Comparison of ENCODE assay signal across 13 mouse cellular contexts in the genomic region with DNA sequence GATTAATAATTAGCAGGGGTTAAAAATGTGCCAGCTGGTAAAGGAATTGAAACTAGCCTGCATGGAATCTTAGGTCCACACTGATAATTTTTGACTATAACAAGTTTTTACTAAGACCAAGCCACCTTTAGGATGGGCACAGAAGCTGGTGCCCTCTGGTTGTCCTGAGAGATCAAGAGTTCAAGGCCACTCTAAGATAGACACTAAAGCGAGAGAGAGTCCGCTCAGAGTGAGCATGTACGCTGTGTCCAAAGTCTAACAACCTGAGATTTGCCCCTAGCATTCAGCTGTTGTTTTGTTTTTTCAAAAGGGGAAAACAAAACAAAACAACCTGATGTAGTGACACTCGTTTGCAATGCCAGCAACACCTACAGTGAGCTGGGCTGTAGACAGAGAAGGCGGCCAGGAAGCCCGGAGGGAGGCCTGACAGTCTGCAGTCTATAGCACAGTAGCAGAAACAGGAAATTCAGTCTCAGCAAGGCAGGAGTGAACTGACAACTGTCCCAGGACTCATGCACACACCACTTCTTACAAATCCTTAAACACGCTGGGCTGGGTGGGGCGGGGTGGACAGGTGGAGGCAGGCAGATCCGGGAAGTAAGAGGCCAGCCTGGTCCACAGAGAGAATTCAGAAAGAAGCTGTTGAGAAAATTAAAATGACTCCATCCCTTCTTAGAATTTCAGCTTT. TPM values are rescaled to one million over a fixed set of nuclear protein-coding genes. Genes with fewer than 3 reads are reported as not detected.
A peak's percentile ranks its signal among the peaks of the same experiment; 100 is the strongest.
DNase-seq lines count a peak whose midpoint lies in the region; ATAC-seq and TF ChIP-seq lines count a peak whose summit lies in the region.
"Had no signal": no experiment of that assay in that cellular context is flagged by ENCODE, and none has a peak within 500 bp of the region (broad histone marks: within the 10 kb centered on the region; RNA-seq: fewer than 3 reads in every experiment).

No protein-coding gene starts in this region.

- no peaks in the 10 kb centered on the region for H3K9me3 ChIP-seq in MEL (replicated peaks; ENCODE audit: insufficient read depth, low read length)
- H3K9me3 ChIP-seq in intestine, postnatal 0 days (ENCODE audit: control insufficient read depth) = no peaks in the 10 kb centered on the region
- no peaks in the 10 kb centered on the region for H3K9me3 ChIP-seq in limb, embryonic 10.5 days (replicated peaks)
- H3K9me3 ChIP-seq in midbrain, embryonic 15.5 days = no peaks in the 10 kb centered on the region
- H3K9me3 ChIP-seq: megakaryocyte, embryonic 14.5 days had no signal

- no peak overlapping the region for H3K4me3 ChIP-seq in layer of hippocampus, adult 2 months
- H3K4me3 ChIP-seq in MEL (ENCODE audit: control insufficient read depth in 1 of 2, insufficient read depth in 1 of 2, low read depth in 2 of 2, low read length in 2 of 2) = no peak overlapping the region
- H3K4me3 ChIP-seq in intestine, postnatal 0 days (ENCODE audit: low read depth, low read length) = no peak overlapping the region
- no peak overlapping the region for H3K4me3 ChIP-seq in limb, embryonic 10.5 days
- H3K4me3 ChIP-seq in midbrain, embryonic 15.5 days = no peak overlapping the region
- H3K4me3 ChIP-seq: erythroblast, embryonic 14.5 days; megakaryocyte, embryonic 14.5 days had no signal

- H3K9ac ChIP-seq in MEL (ENCODE audit: control insufficient read depth, low read depth, low read length, poor library complexity, severe bottlenecking) = no peak overlapping the region
- H3K9ac ChIP-seq in intestine, postnatal 0 days (ENCODE audit: low read depth, low read length) = no peak overlapping the region
- no peak overlapping the region for H3K9ac ChIP-seq in midbrain, embryonic 15.5 days
- H3K9ac ChIP-seq: forebrain, postnatal 0 days; liver, embryonic 14.5 days had no signal

- TF ChIP-seq EP300 in MEL (IDR thresholded peaks at IDR 0.05; ENCODE audit: low read depth in 1 of 2, low read length in 2 of 2) = no peak

- TF ChIP-seq POLR2A in MEL (IDR thresholded peaks at IDR 0.05; ENCODE audit: control insufficient read depth in 1 of 2, insufficient read depth in 1 of 2, low read depth in 1 of 2, low read length in 2 of 2, poor library complexity in 1 of 2) = no peak

- H3K4me2 ChIP-seq in intestine, postnatal 0 days (replicated peaks; ENCODE audit: low read depth) = no peak overlapping the region
- H3K4me2 ChIP-seq in midbrain, embryonic 15.5 days = no peak overlapping the region

- H3K36me3 ChIP-seq in MEL (ENCODE audit: control insufficient read depth in 1 of 2, insufficient read depth in 2 of 2, low read length in 2 of 2) = peaks cover 31% of the 10 kb centered on the region in 2 experiments
- peaks cover 76% of the 10 kb centered on the region for H3K36me3 ChIP-seq in intestine, postnatal 0 days (ENCODE audit: control insufficient read depth, insufficient read depth)
- peaks cover 100% of the 10 kb centered on the region for H3K36me3 ChIP-seq in limb, embryonic 10.5 days
- H3K36me3 ChIP-seq in midbrain, embryonic 15.5 days (replicated peaks) = peaks cover 43% of the 10 kb centered on the region

- WGBS in intestine, postnatal 0 days = 70% methylated on average over 9 of the region's 9 CpGs
- WGBS in limb, embryonic 10.5 days = 93% methylated on average over 9 of the region's 9 CpGs
- 92% methylated on average over 9 of the region's 9 CpGs for WGBS in midbrain, embryonic 15.5 days

- no peaks in the 10 kb centered on the region for H3K27me3 ChIP-seq in MEL (ENCODE audit: control insufficient read depth in 1 of 2, insufficient read depth in 2 of 2, low read length in 2 of 2)
- H3K27me3 ChIP-seq in intestine, postnatal 0 days (replicated peaks; ENCODE audit: control insufficient read depth, insufficient read depth, low read length) = no peaks in the 10 kb centered on the region
- no peaks in the 10 kb centered on the region for H3K27me3 ChIP-seq in limb, embryonic 10.5 days (ENCODE audit: low read depth, poor library complexity, severe bottlenecking)
- no peaks in the 10 kb centered on the region for H3K27me3 ChIP-seq in midbrain, embryonic 15.5 days (replicated peaks)
- H3K27me3 ChIP-seq: CH12.LX; megakaryocyte, embryonic 14.5 days had no signal

- H3K27ac ChIP-seq in layer of hippocampus, adult 2 months = peak overlapping the region; percentile 36; the same call in 1 of the 2 replicates
- H3K27ac ChIP-seq in MEL (ENCODE audit: control insufficient read depth, low read depth, low read length) = no peak overlapping the region
- no peak overlapping the region for H3K27ac ChIP-seq in intestine, postnatal 0 days (ENCODE audit: low read depth, low read length)
- H3K27ac ChIP-seq in limb, embryonic 10.5 days = no peak overlapping the region
- no peak overlapping the region for H3K27ac ChIP-seq in midbrain, embryonic 15.5 days
- H3K27ac ChIP-seq: liver, embryonic 14.5 days had no signal

- H3K4me1 ChIP-seq in MEL (ENCODE audit: control insufficient read depth in 1 of 2, insufficient read depth in 2 of 2, low read length in 2 of 2) = peaks cover 14 to 19% of the 10 kb centered on the region in 2 experiments
- no peaks in the 10 kb centered on the region for H3K4me1 ChIP-seq in intestine, postnatal 0 days (replicated peaks; ENCODE audit: control insufficient read depth, insufficient read depth, low read length)
- H3K4me1 ChIP-seq in limb, embryonic 10.5 days = no peaks in the 10 kb centered on the region
- H3K4me1 ChIP-seq in midbrain, embryonic 15.5 days = peaks cover 11% of the 10 kb centered on the region

- 0 out of 2 replicates have a peak, but pooled peaks cover 1% of the 10 kb centered on the region for H3K79me2 ChIP-seq in MEL (ENCODE audit: control insufficient read depth, insufficient read depth, low read length, poor library complexity)

- no peak for TF ChIP-seq CTCF in layer of hippocampus, adult 2 months (conservative IDR thresholded peaks at IDR 0.05)
- no peak for TF ChIP-seq CTCF in MEL (IDR thresholded peaks at IDR 0.05 in 2 of 3, conservative IDR thresholded peaks at IDR 0.05 in 1 of 3; ENCODE audit: control insufficient read depth in 1 of 3, insufficient read depth in 1 of 3, low read depth in 2 of 3, low read length in 3 of 3, poor library complexity in 1 of 3, severe bottlenecking in 1 of 3)
- no peak for TF ChIP-seq CTCF in intestine, postnatal 0 days (IDR thresholded peaks at IDR 0.05; ENCODE audit: low read depth)

- DNase-seq in layer of hippocampus, adult 2 months (ENCODE audit: low spot score in 2 of 2) = no peak
- DNase-seq in layer of hippocampus, postnatal 14 days (ENCODE audit: low spot score in 2 of 2) = no peak
- DNase-seq in MEL (ENCODE audit: low read depth, low spot score) = peak; percentile 29
- DNase-seq in limb, embryonic 10.5 days (ENCODE audit: low spot score) = peak; percentile 26
- DNase-seq in Muller cell, postnatal 12 days (ENCODE audit: inconsistent ontology term) = no peak
- DNase-seq: adrenal gland, postnatal 25 days had no signal

- TF ChIP-seq RAD21 in MEL (IDR thresholded peaks at IDR 0.05; ENCODE audit: low read depth, low read length) = no peak

- 0 out of 2 replicates have a peak, but pooled peaks have one; percentile 37 for ATAC-seq in intestine, postnatal 0 days
- no peak for ATAC-seq in midbrain, embryonic 15.5 days (replicated peaks)

TF ChIP-seq in MEL, 35 proteins besides CTCF, POLR2A, EP300 and RAD21:
- TF ChIP-seq MYC (IDR thresholded peaks at IDR 0.05; ENCODE audit: low read depth, low read length) (no peak), ELF1 (IDR thresholded peaks at IDR 0.05; ENCODE audit: low read depth, low read length) (no peak), CHD1 (IDR thresholded peaks at IDR 0.05; ENCODE audit: low read depth, low read length) (no peak), ZKSCAN1 (IDR thresholded peaks at IDR 0.05; ENCODE audit: low read depth, low read length) (no peak), HCFC1 (IDR thresholded peaks at IDR 0.05; ENCODE audit: low read depth, low read length) (no peak), SMC3 (IDR thresholded peaks at IDR 0.05; ENCODE audit: low read depth, low read length) (no peak), SIN3A (IDR thresholded peaks at IDR 0.05; ENCODE audit: low read length) (no peak), RCOR1 (IDR thresholded peaks at IDR 0.05; ENCODE audit: low read depth, low read length) (no peak), ZNF384 (IDR thresholded peaks at IDR 0.05; ENCODE audit: low read depth, low read length) (no peak), MEF2A (IDR thresholded peaks at IDR 0.05; ENCODE audit: extremely low read depth, insufficient replicate concordance, low read depth, low read length, poor library complexity, severe bottlenecking) (no peak), TAL1 (IDR thresholded peaks at IDR 0.05; ENCODE audit: low read length) (no peak), GABPA (IDR thresholded peaks at IDR 0.05; ENCODE audit: low read depth, low read length) (no peak), BHLHE40 (IDR thresholded peaks at IDR 0.05; ENCODE audit: borderline replicate concordance, low read depth, low read length) (no peak), NRF1 (IDR thresholded peaks at IDR 0.05; ENCODE audit: insufficient read depth, low read depth, low read length, poor library complexity, severe bottlenecking) (no peak), POLR2AphosphoS2 (IDR thresholded peaks at IDR 0.05; ENCODE audit: low read length) (no peak), TCF12 (IDR thresholded peaks at IDR 0.05; ENCODE audit: low read depth, low read length) (no peak)
TF ChIP-seq in MEL: peak in this region for 0.

RNA-seq across cellular contexts. Expression of gene Fcho2, which starts 53.1 kb away (rescaled TPM):
- 10 to 100 TPM; 37.7 to 44.8 TPM for total RNA-seq in layer of hippocampus, adult 2 months (2021)
- 10 to 100 TPM; 36.1 to 36.8 TPM for total RNA-seq in layer of hippocampus, postnatal 14 days (2021)
- 2.2 and 2.4 TPM in 2 replicates for total RNA-seq in MEL (2012; rRNA removed)
- polyA plus RNA-seq in MEL (2012; ENCODE audit: insufficient read depth in 1 of 2, insufficient read length in 2 of 2, low read depth in 1 of 2, low replicate concordance in 2 of 2, missing spikeins in 1 of 2) = 1 to 10 TPM in 1 of 2 experiments, not detected in 1; 5.8 TPM
- 24.7 and 30.3 TPM in 2 replicates for polyA plus RNA-seq in intestine, postnatal 0 days (2015; fragmentation: Nextera tagmentation; extraction: Ambion mirVana)
- 26.1 and 34.1 TPM in 2 replicates for polyA plus RNA-seq in limb, embryonic 10.5 days (2016; fragmentation: Nextera tagmentation; extraction: Ambion mirVana)
- 24.4 and 26.1 TPM in 2 replicates for polyA plus RNA-seq in midbrain, embryonic 15.5 days (2015; fragmentation: Nextera tagmentation; extraction: Ambion mirVana)

RNA-seq across cellular contexts. Expression of gene Tnpo1, which starts 57.8 kb away (rescaled TPM):
- 10 to 100 TPM; 61.7 to 68.5 TPM for total RNA-seq in layer of hippocampus, adult 2 months (2021)
- total RNA-seq in layer of hippocampus, postnatal 14 days (2021) = 10 to 100 TPM; 62.3 to 75.3 TPM
- total RNA-seq in MEL (2012; rRNA removed) = 123 and 131 TPM in 2 replicates
- 10 to 100 TPM; 48.0 to 89.6 TPM for polyA plus RNA-seq in MEL (2012; ENCODE audit: insufficient read depth in 1 of 2, insufficient read length in 2 of 2, low read depth in 1 of 2, low replicate concordance in 2 of 2, missing spikeins in 1 of 2)
- polyA plus RNA-seq in intestine, postnatal 0 days (2015; fragmentation: Nextera tagmentation; extraction: Ambion mirVana) = 24.3 and 24.5 TPM in 2 replicates
- 75.5 and 79.3 TPM in 2 replicates for polyA plus RNA-seq in limb, embryonic 10.5 days (2016; fragmentation: Nextera tagmentation; extraction: Ambion mirVana)
- 51.3 and 53.9 TPM in 2 replicates for polyA plus RNA-seq in midbrain, embryonic 15.5 days (2015; fragmentation: Nextera tagmentation; extraction: Ambion mirVana)

Comparison
In these comparisons a context has a peak if more than half of its experiments do, and no peak if none do; other contexts are left out.
1. DNase-seq: peak in MEL (single experiment) and limb, embryonic 10.5 days (single experiment); none in layer of hippocampus, adult 2 months (0 of 2), layer of hippocampus, postnatal 14 days (0 of 2) and Muller cell, postnatal 12 days (single experiment).